Mouse (Mus musculus): ENCODE measurements around the gene Tmtc1. TPM values are rescaled to one million over a fixed set of nuclear protein-coding genes. Genes with fewer than 3 reads are reported as not detected.

The Tmtc1 gene
- total and polyA plus RNA-seq, 2 experiments, result 0.16 to 0.46 TPM

DNA sequence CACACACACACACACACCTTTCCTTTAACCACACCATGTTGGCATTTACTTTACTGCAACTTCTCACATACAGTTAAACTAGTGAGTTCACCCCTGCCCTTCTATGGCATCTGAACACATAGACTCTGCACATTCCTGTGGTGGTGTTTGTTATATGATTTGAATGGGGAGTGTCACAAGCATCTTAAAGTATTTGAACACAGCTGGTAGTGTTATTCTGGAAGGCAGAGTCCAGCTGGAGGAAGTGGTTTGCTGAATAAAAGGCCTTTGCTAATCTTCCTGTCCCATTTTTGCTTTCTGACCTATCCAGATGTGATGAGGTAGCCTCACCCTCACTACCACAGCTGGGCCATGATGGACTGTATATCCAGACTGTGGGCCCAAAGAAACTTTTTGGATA, 125.5 kb downstream of the Tmtc1 start:
- Histone ChIP-seq H3K4me1 (ENCODE audit: control insufficient read depth, insufficient read depth, low read length) (peaks cover 5% of the 10 kb centered on the region; the same call in 1 of the 2 replicates), H3K27ac (replicated peaks; ENCODE audit: insufficient read depth, low read depth, low read length) (no peak overlapping the region), H3K4me3 (ENCODE audit: insufficient read depth, low read depth, low read length) (no peak overlapping the region), H3K36me3 (ENCODE audit: control insufficient read depth, insufficient read depth, low read length) (no peaks in the 10 kb centered on the region), H3K9ac (ENCODE audit: low read depth, low read length) (no peak overlapping the region), H3K79me2 (ENCODE audit: control insufficient read depth, insufficient read depth, low read length) (no peaks in the 10 kb centered on the region), H3K27me3 (ENCODE audit: control insufficient read depth, insufficient read depth, low read length) (no peaks in the 10 kb centered on the region)
- no peak for DNase-seq (ENCODE audit: extremely low read depth, low read depth, low spot score)
- no peak for TF ChIP-seq CTCF (IDR thresholded peaks at IDR 0.05; ENCODE audit: low read depth, low read length)
- TF ChIP-seq POLR2A (IDR thresholded peaks at IDR 0.05; ENCODE audit: extremely low read depth, insufficient read depth, low read length), result no peak

DNA sequence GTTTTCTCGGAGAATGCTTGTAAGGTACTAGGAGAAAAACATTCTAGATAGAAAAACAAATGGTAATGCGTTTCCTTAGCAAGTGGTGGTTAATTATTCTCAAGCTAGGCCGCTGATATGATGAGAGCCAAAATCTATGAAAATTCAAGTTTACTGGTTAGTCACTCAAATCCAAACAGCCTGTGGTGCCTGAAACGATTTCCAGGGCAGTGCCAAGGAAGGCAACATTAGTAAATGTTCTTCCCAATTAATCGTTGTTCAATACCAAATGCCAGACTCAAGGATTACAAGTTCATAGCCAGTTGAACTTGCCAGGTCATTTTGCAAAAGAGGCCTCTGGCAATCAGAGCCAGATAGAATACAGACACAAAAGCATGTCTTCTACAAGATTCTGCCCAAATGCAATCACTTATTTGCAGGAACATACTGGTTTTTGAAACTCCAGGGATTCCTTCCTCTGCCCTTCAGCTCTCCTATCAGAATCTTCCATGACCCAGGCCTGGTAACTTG, 128.6 kb downstream of the Tmtc1 start:
- Histone ChIP-seq H3K36me3 (ENCODE audit: control insufficient read depth, insufficient read depth, low read length) (no peaks in the 10 kb centered on the region), H3K4me3 (ENCODE audit: insufficient read depth, low read depth, low read length) (no peak overlapping the region), H3K27me3 (ENCODE audit: control insufficient read depth, insufficient read depth, low read length) (no peaks in the 10 kb centered on the region), H3K27ac (replicated peaks; ENCODE audit: insufficient read depth, low read depth, low read length) (peak overlapping the region; percentile 44; the same call in 1 of the 2 replicates), H3K79me2 (ENCODE audit: control insufficient read depth, insufficient read depth, low read length) (no peaks in the 10 kb centered on the region), H3K9ac (ENCODE audit: low read depth, low read length) (no peak overlapping the region), H3K4me1 (ENCODE audit: control insufficient read depth, insufficient read depth, low read length) (peaks cover 5% of the 10 kb centered on the region; the same call in 1 of the 2 replicates)
- WGBS, result 23% methylated on average over 5 of the region's 5 CpGs
- TF ChIP-seq POLR2A (IDR thresholded peaks at IDR 0.05; ENCODE audit: extremely low read depth, insufficient read depth, low read length) (no peak), CTCF (IDR thresholded peaks at IDR 0.05; ENCODE audit: low read depth, low read length) (no peak)
- DNase-seq (ENCODE audit: extremely low read depth, low read depth, low spot score), result peak; percentile 96

DNA sequence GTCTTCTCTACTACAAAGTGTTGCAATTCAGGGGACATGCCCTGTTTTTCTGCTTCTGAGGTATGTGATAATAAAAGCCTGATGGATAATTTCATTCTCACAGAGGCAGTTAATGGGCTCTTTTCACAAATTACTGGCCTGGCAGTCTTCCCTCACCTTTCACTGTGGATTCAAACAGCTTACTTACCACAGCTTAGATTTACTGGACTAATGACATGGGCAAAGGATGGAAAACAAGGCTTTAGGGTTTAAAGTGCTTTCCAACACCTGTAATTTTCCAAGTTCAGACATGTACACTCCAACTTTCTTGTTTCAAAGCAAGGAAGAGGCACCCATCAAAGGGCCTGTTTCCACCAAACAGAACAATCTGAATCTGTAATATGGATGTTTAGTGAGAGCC, 129.1 kb downstream of the Tmtc1 start:
- Histone ChIP-seq H3K4me3 (ENCODE audit: insufficient read depth, low read depth, low read length) (no peak overlapping the region), H3K79me2 (ENCODE audit: control insufficient read depth, insufficient read depth, low read length) (no peaks in the 10 kb centered on the region), H3K27me3 (ENCODE audit: control insufficient read depth, insufficient read depth, low read length) (no peaks in the 10 kb centered on the region), H3K36me3 (ENCODE audit: control insufficient read depth, insufficient read depth, low read length) (no peaks in the 10 kb centered on the region), H3K4me1 (ENCODE audit: control insufficient read depth, insufficient read depth, low read length) (peaks cover 5% of the 10 kb centered on the region; the same call in 1 of the 2 replicates), H3K27ac (replicated peaks; ENCODE audit: insufficient read depth, low read depth, low read length) (peak overlapping the region; percentile 44; the same call in 1 of the 2 replicates), H3K9ac (ENCODE audit: low read depth, low read length) (no peak overlapping the region)
- no peak for TF ChIP-seq CTCF (IDR thresholded peaks at IDR 0.05; ENCODE audit: low read depth, low read length)
- no peak for TF ChIP-seq POLR2A (IDR thresholded peaks at IDR 0.05; ENCODE audit: extremely low read depth, insufficient read depth, low read length)
- DNase-seq (ENCODE audit: extremely low read depth, low read depth, low spot score), result no peak

DNA sequence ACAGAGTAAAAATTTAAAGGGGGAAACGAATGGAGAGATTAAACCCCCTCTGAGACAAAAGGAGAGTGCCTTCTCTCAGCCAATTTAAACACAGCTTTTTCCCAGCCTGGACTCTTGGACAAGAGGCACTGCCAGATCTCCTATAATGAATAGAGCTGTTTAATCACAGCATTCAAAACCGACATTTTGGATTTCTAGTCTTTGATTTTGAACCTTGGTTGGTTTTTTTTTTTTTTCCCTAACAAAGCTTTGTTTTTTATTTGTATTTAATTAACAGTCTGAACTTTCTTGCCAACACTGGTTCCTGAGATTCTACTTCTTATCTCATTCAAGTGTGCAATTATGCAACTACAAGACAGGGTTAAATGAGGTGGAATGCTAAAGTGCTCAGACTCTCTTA, 133.2 kb downstream of the Tmtc1 start:
- Histone ChIP-seq H3K27ac (replicated peaks; ENCODE audit: insufficient read depth, low read depth, low read length) (no peak overlapping the region), H3K4me1 (ENCODE audit: control insufficient read depth, insufficient read depth, low read length) (peaks cover 5% of the 10 kb centered on the region; the same call in 1 of the 2 replicates), H3K9ac (ENCODE audit: low read depth, low read length) (no peak overlapping the region), H3K36me3 (ENCODE audit: control insufficient read depth, insufficient read depth, low read length) (no peaks in the 10 kb centered on the region), H3K4me3 (ENCODE audit: insufficient read depth, low read depth, low read length) (no peak overlapping the region), H3K79me2 (ENCODE audit: control insufficient read depth, insufficient read depth, low read length) (no peaks in the 10 kb centered on the region), H3K27me3 (ENCODE audit: control insufficient read depth, insufficient read depth, low read length) (no peaks in the 10 kb centered on the region)
- no peak for DNase-seq (ENCODE audit: extremely low read depth, low read depth, low spot score)
- 32% methylated on average over 2 of the region's 2 CpGs for WGBS
- TF ChIP-seq POLR2A (IDR thresholded peaks at IDR 0.05; ENCODE audit: extremely low read depth, insufficient read depth, low read length) (no peak), CTCF (IDR thresholded peaks at IDR 0.05; ENCODE audit: low read depth, low read length) (no peak)

DNA sequence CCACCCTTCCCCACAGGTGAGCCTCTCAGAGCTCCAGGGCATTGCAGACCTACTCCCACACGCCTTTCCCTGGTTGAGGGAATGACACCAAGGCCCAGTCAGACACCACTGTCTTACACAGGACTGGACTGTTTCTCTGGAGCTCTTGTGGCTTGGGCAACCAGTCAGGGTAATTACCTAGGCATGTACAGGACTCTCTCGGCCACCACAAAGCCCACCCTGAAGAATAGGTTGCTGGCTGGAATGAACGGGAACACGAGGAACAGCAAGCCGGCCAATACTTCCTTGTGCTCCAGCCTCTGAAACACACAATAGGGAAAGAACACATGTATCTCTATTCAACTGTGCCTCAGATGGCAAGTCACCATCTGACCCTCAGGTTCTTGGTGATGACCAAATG, 138.4 kb downstream of the Tmtc1 start:
- H3K4me1 ChIP-seq (ENCODE audit: control insufficient read depth, insufficient read depth, low read length), result peaks cover 3% of the 10 kb centered on the region; the same call in 1 of the 2 replicates
- DNase-seq (ENCODE audit: extremely low read depth, low read depth, low spot score), result no peak
- no peak overlapping the region for H3K27ac ChIP-seq (replicated peaks; ENCODE audit: insufficient read depth, low read depth, low read length)
- TF ChIP-seq CTCF (IDR thresholded peaks at IDR 0.05; ENCODE audit: low read depth, low read length), result no peak
- no peak for TF ChIP-seq POLR2A (IDR thresholded peaks at IDR 0.05; ENCODE audit: extremely low read depth, insufficient read depth, low read length)
- no peaks in the 10 kb centered on the region for H3K36me3 ChIP-seq (ENCODE audit: control insufficient read depth, insufficient read depth, low read length)
- WGBS, result 93% methylated on average over 5 of the region's 5 CpGs
- H3K9ac ChIP-seq (ENCODE audit: low read depth, low read length), result no peak overlapping the region
- H3K27me3 ChIP-seq (ENCODE audit: control insufficient read depth, insufficient read depth, low read length), result no peaks in the 10 kb centered on the region
- no peak overlapping the region for H3K4me3 ChIP-seq (ENCODE audit: insufficient read depth, low read depth, low read length)
- H3K79me2 ChIP-seq (ENCODE audit: control insufficient read depth, insufficient read depth, low read length), result no peaks in the 10 kb centered on the region

DNA sequence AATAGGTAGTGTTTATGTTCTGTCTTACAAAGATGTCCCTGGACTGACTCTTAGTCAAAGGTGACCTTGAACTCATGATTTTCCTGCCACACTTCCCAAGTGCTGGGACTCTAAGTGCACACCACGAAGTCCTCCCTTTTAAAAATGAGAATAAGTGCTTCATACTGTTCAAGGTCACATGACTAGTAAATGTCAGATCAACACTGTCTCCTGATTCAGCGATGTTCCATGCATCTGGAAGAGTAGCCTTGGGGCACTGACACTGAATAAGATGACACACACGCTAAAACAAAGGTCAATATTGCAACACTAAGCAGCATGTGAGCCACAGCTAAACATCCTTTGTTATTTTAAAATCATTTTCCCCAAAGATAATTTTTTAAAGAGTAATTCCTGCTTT, 139.0 kb downstream of the Tmtc1 start:
- no peak overlapping the region for H3K27ac ChIP-seq (replicated peaks; ENCODE audit: insufficient read depth, low read depth, low read length)
- no peak for TF ChIP-seq POLR2A (IDR thresholded peaks at IDR 0.05; ENCODE audit: extremely low read depth, insufficient read depth, low read length)
- TF ChIP-seq CTCF (IDR thresholded peaks at IDR 0.05; ENCODE audit: low read depth, low read length), result no peak
- DNase-seq (ENCODE audit: extremely low read depth, low read depth, low spot score), result peak; percentile 52
- no peak overlapping the region for H3K4me3 ChIP-seq (ENCODE audit: insufficient read depth, low read depth, low read length)
- H3K9ac ChIP-seq (ENCODE audit: low read depth, low read length), result no peak overlapping the region
- H3K4me1 ChIP-seq (ENCODE audit: control insufficient read depth, insufficient read depth, low read length), result peaks cover 3% of the 10 kb centered on the region; the same call in 1 of the 2 replicates
- WGBS, result 23% methylated on average over 3 of the region's 3 CpGs
- no peaks in the 10 kb centered on the region for H3K79me2 ChIP-seq (ENCODE audit: control insufficient read depth, insufficient read depth, low read length)
- H3K36me3 ChIP-seq (ENCODE audit: control insufficient read depth, insufficient read depth, low read length), result no peaks in the 10 kb centered on the region
- no peaks in the 10 kb centered on the region for H3K27me3 ChIP-seq (ENCODE audit: control insufficient read depth, insufficient read depth, low read length)

Measured in liver, adult 2 months (tissue).